Mouse (Mus musculus): ENCODE results near the gene Col5a3.

Col5a3 gene

GRCm38 (mm10) chr9:20748540-20748939 is 66.3 kb downstream of the Col5a3 start:
- no peak for DNase-seq (ENCODE audit: low read depth, low spot score)

- DNase-seq (ENCODE audit: low read depth, low spot score) = no peak
Observed at GRCm38 (mm10) chr9:20747682-20748081, 67.2 kb downstream of the Col5a3 start.

GRCm38 (mm10) chr9:20746017-20746660 is 68.7 kb downstream of the Col5a3 start, which contains the start of gene Olfm2:
Gene Olfm2 (minus strand): TSS chr9:20746349.
- DNase-seq (ENCODE audit: low read depth, low spot score) = no peak

DNA sequence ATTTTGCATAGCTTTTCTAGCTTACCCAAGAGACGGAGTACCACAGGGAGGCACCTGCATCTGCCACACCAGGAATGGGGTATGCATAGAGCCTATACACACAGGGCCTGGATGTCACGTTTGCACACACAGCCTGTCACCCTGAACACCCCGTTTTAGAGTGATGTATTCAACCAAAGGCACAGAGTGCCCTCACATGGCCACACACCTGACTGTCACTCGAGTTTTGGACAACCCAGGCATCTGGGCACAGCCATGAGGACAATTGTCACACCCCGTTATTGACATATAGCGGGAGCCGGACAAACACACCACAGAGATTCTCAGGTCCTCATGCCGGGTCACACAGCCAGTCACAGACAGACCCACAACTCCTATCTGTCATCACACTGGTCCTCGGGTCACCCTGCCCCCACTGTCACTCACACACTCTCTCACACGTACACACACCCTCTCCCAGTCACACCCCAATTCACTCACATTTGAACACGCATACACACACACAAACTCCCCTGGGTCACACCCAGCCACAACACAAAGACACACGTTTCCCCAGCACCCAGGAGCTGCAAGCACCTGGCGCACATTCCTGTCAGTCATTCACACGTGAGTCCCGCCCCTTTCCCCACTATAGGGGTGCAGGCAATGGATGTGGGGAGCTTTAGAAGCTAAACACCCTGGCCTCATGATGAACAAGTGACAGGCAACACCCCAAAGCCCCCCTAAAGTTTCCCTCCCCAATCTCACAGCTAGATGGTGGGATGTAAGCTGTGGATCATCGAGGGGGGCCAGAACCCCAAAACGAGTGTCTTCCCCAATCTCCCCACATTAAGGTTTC is 69.5 kb downstream of the Col5a3 start:
- DNase-seq (ENCODE audit: low read depth, low spot score) = no peak

DNA sequence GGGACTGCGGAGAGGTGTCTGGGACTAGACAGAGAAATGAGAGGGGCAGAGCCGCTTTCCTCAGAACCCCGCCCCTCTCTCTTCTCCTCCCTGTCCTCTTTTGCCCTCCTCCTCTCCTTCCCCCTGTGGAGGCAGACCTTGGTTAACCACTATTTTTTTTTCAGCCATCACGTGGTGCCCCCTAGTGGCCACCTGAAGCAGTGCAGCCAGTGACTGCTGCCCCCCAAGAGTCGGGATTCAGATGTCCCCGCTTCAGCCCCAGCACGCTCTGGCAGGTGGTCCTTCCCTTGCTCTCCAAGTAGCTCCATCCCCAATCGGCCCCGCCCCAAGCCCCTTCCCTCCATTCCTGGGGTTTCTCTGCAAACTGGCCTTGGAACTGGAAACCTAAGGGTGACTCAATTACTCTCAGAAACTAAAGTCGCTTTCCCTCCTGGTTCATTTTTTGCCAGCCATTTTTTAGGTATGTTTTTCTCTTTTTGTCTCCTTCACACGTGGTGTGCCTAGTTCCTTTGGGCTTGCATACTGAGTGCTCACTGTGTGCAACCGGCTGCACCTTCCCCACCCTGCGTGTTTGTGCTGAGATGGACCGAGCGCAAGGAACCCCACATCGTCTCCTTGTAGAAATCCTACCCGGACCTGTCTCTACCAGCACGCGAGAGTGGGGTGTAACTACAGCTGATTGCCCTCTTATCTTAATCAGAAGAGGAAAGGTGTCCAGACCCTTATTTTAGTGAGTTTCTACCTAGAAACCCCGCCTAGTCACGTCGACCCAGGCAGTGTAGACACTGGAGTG is 70.7 kb downstream of the Col5a3 start:
- no peak for DNase-seq (ENCODE audit: low read depth, low spot score)

DNA sequence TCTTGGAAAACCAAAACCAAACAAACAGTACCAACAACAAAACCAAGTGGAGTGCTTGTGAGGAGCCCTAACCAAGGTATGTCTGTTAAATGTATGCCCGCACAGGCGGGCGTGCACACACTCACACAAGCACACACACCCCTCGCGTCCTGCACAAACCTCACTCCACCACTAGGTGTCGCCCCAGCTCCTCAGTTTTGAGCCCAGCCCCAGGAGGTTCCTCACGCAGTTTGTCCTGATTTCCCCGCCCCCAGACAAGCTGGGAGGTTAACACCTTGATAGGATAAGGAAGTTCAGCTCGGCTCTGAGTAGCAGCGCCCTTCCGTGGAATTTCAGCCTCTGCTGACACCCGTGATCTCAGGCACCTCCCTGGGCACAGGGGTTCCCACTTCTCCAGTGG is 74.5 kb downstream of the Col5a3 start:
- peak; percentile 63 for DNase-seq (ENCODE audit: low read depth, low spot score)

DNA sequence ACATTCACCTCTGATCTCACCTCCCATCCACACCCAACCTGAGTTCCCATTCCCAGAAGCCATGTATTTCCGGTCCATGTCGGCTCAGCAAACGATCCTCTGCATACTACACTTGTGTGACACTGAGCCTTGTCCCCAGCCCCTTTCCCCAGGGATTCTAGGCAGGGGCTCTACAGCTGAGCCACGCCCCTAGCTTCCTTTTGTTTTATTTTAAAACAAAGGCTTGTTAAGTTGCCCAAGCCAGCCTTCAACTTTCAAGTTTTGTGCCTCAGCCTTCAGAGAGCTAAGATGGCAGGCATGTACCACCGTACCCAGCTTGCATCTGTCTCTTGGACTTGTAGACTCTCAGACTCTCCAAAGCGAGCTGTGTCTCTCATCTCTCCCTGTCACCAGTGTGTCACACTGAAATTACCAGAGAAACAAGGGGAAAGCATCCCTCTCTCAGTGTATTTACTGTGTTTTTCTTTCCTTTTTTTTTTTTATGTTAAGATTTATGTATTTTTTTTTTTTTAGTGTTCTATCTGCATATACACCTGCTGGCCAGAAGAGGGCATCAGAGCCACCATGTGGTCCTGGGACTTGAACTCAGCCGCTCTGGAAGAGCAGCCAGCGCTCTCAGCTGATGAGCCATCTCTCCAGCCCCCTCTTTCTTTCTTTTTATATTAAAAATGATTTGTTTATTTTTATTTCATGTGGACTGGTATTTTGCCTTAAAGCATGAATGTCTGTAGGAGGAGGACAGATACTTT is 76.4 kb downstream of the Col5a3 start:
- no peak for DNase-seq (ENCODE audit: low read depth, low spot score)

- DNase-seq (ENCODE audit: low read depth, low spot score) = no peak
Observed at GRCm38 (mm10) chr9:20737227-20737626, 77.6 kb downstream of the Col5a3 start.

DNA sequence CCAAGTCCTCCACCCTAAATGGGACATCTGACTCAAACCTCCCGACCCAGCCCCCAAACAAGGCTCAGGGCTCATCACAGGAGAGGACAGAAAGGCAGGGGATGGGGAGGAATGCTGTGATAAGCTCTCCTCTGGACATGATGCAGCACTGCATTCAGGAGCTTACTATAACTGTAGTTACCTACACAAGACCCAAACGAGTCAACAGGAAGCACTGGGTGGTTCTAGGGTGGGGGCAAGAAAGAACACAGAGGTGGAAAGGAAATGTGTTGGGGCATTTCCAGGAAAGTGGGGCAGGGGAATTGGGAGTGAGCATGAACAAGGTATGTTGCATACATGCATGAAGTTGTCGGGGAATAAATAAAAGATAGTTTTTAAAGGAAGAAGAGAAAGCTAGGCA is 80.2 kb downstream of the Col5a3 start:
- DNase-seq (ENCODE audit: low read depth, low spot score) = no peak

GRCm38 (mm10) chr9:20731797-20732196 is 83.1 kb downstream of the Col5a3 start:
- DNase-seq (ENCODE audit: low read depth, low spot score) = no peak

GRCm38 (mm10) chr9:20729451-20729850 is 85.4 kb downstream of the Col5a3 start:
- no peak for DNase-seq (ENCODE audit: low read depth, low spot score)

GRCm38 (mm10) chr9:20727601-20728113 is 87.2 kb downstream of the Col5a3 start:
- no peak for DNase-seq (ENCODE audit: low read depth, low spot score)

DNA sequence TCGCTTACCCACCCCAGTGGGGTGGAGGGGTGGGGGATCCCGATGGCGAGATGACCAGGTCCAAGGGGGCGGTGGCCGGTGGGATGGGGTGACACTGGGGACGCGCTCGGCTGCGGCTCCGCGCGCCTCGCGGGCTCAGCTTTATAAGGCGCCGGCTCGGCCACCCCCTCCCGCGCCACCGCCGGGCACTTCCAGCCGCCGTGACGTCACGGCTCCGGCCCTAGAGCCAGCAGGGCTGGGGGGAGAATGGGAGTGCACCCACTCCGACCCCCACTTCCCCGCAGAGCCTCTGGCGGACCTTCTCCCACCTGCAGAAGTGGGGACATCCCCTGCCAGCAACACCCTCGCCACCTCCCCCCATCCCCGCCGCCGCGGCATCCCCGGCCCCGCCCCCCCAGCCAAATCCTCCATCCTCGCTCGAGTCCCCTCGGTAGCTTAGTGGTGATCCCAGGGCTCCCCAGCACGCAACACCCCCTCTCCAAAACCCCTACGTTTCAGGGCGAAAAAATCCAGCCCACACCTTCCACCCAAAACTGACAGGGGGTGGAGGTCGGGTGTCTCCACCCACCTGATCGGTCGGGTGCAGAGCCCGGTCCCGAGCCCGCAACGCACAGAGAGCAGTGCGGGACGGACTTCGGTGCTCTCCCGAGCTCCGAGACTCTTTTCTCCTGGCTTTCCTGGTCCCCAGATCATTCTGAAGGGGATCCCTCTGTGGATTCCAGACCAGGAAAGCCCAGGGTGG is 87.8 kb downstream of the Col5a3 start:
- no peak for DNase-seq (ENCODE audit: low read depth, low spot score)

DNA sequence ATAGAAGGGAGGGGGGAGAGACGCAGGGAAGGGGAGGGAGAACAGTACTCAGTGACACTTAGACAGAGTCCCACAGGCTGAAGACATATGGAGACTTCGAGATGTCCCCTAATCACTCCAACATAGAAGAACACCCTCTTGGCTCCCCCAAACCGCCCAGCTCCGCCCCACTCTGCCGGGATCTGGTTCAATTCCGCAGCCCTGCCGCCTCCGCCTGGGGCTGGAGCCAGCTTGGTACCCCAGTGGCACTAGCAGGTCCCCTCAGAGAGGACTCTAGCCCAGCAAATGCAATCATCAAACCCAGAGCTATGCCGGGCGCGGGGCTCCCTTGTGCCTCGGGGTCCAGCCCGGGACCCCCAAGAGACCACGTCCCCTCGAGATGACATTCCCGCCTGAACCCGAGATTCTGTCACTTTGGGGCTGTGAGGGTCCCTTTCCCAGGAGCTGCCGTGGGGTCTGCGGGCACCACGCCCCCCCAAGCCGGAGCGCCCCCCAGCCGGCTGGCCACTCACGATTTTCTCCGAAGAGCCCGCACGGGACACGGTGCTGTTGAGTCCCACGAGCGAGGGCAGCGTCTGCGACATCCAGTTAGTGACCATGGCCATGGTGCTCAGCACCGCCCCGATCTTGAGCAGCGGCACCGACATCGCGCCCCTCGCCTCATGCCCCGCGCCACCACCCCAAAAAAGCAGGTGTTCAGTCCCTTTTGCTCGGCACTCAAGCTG is 88.6 kb downstream of the Col5a3 start:
- no peak for DNase-seq (ENCODE audit: low read depth, low spot score)

GRCm38 (mm10) chr9:20721582-20721981 is 93.3 kb downstream of the Col5a3 start:
- no peak for DNase-seq (ENCODE audit: low read depth, low spot score)
